Mouse (Mus musculus) spleen, adult 2 months (tissue): ENCODE results near the gene Tomm20l.

Source experiments
- CTCF ChIP-seq: fragments of 200-500 bp; IDR thresholded peaks from 2 replicates; pipeline ENCODE4 v1.5.1; 2011; ENCODE audit warnings: mild to moderate bottlenecking, inconsistent platforms; ENCODE audit not compliant: insufficient read depth, insufficient read length, insufficient replicate concordance; ENCODE audit errors: extremely low read depth
- POLR2A ChIP-seq: fragments of 200-500 bp; IDR thresholded peaks from 2 replicates; pipeline ENCODE4 v1.6.1; 2011; ENCODE audit warnings: low read depth, low read length, inconsistent platforms

- TF ChIP-seq CTCF = no peak
- no peak for TF ChIP-seq POLR2A
Measured at GRCm38 (mm10) chr12:71139258-71139828, 28.1 kb downstream of the Tomm20l start.
